Mouse (Mus musculus): ENCODE data around the gene Shh. TPM values are rescaled to one million over a fixed set of nuclear protein-coding genes. Genes with fewer than 3 reads are reported as not detected.
A peak's percentile ranks its signal among the peaks of the same experiment; 100 is the strongest.

Gene Shh
- total RNA-seq, 2 experiments from 2014 or later: 1.4 to 1.7 TPM

GRCm38 (mm10) chr5:28459456-28460225 is 7.4 kb downstream of the Shh start:
- DNase-seq (ENCODE audit: extremely low spot score in 1 of 2, low spot score in 1 of 2): no peak

GRCm38 (mm10) chr5:28458821-28459240 is 8.2 kb downstream of the Shh start:
- DNase-seq (ENCODE audit: extremely low spot score in 1 of 2, low spot score in 1 of 2): no peak

GRCm38 (mm10) chr5:28457921-28458641 is 9.0 kb downstream of the Shh start:
- no peak for DNase-seq (ENCODE audit: extremely low spot score in 1 of 2, low spot score in 1 of 2)

- DNase-seq (ENCODE audit: extremely low spot score in 1 of 2, low spot score in 1 of 2): no peak
Observed at GRCm38 (mm10) chr5:28456366-28456765, 10.7 kb downstream of the Shh start.

GRCm38 (mm10) chr5:28455721-28456120 is 11.3 kb downstream of the Shh start:
- no peak for DNase-seq (ENCODE audit: extremely low spot score in 1 of 2, low spot score in 1 of 2)

GRCm38 (mm10) chr5:28454546-28454945 is 12.5 kb downstream of the Shh start:
- DNase-seq (ENCODE audit: extremely low spot score in 1 of 2, low spot score in 1 of 2): no peak

- DNase-seq (ENCODE audit: extremely low spot score in 1 of 2, low spot score in 1 of 2): no peak
Observed at GRCm38 (mm10) chr5:28453523-28453922, 13.5 kb downstream of the Shh start.

GRCm38 (mm10) chr5:28453086-28453485 is 14.0 kb downstream of the Shh start:
- no peak for DNase-seq (ENCODE audit: extremely low spot score in 1 of 2, low spot score in 1 of 2)

GRCm38 (mm10) chr5:28451053-28451638 is 15.9 kb downstream of the Shh start:
- peak; percentile 90 to 97 for DNase-seq (ENCODE audit: extremely low spot score in 1 of 2, low spot score in 1 of 2)

GRCm38 (mm10) chr5:28450126-28450890 is 16.7 kb downstream of the Shh start:
- DNase-seq (ENCODE audit: extremely low spot score in 1 of 2, low spot score in 1 of 2): no peak

GRCm38 (mm10) chr5:28425926-28426325 is 41.1 kb downstream of the Shh start:
- no peak for DNase-seq (ENCODE audit: extremely low spot score in 1 of 2, low spot score in 1 of 2)

- DNase-seq (ENCODE audit: extremely low spot score in 1 of 2, low spot score in 1 of 2): no peak
Observed at GRCm38 (mm10) chr5:28423781-28424180, 43.3 kb downstream of the Shh start.

- no peak for DNase-seq (ENCODE audit: extremely low spot score in 1 of 2, low spot score in 1 of 2)
Observed at GRCm38 (mm10) chr5:28419640-28420265, 47.3 kb downstream of the Shh start.

GRCm38 (mm10) chr5:28418734-28419133 is 48.3 kb downstream of the Shh start:
- DNase-seq (ENCODE audit: extremely low spot score in 1 of 2, low spot score in 1 of 2): no peak

- no peak for DNase-seq (ENCODE audit: extremely low spot score in 1 of 2, low spot score in 1 of 2)
Observed at GRCm38 (mm10) chr5:28416029-28416428, 51.0 kb downstream of the Shh start.

- no peak for DNase-seq (ENCODE audit: extremely low spot score in 1 of 2, low spot score in 1 of 2)
Observed at GRCm38 (mm10) chr5:28414076-28414475, 53.0 kb downstream of the Shh start.

- no peak for DNase-seq (ENCODE audit: extremely low spot score in 1 of 2, low spot score in 1 of 2)
Observed at GRCm38 (mm10) chr5:28413533-28413932, 53.5 kb downstream of the Shh start.

- DNase-seq (ENCODE audit: extremely low spot score in 1 of 2, low spot score in 1 of 2): no peak
Observed at GRCm38 (mm10) chr5:28412006-28412685, 54.9 kb downstream of the Shh start.

Data from layer of hippocampus, postnatal 25 days (tissue).